Mouse (Mus musculus): Measurements from ENCODE around the gene Figla. TPM values are rescaled to one million over a fixed set of nuclear protein-coding genes. Genes with fewer than 3 reads are reported as not detected.

The Figla gene
- polyA plus RNA-seq, 1 experiment from 2014 or later = not detected

DNA sequence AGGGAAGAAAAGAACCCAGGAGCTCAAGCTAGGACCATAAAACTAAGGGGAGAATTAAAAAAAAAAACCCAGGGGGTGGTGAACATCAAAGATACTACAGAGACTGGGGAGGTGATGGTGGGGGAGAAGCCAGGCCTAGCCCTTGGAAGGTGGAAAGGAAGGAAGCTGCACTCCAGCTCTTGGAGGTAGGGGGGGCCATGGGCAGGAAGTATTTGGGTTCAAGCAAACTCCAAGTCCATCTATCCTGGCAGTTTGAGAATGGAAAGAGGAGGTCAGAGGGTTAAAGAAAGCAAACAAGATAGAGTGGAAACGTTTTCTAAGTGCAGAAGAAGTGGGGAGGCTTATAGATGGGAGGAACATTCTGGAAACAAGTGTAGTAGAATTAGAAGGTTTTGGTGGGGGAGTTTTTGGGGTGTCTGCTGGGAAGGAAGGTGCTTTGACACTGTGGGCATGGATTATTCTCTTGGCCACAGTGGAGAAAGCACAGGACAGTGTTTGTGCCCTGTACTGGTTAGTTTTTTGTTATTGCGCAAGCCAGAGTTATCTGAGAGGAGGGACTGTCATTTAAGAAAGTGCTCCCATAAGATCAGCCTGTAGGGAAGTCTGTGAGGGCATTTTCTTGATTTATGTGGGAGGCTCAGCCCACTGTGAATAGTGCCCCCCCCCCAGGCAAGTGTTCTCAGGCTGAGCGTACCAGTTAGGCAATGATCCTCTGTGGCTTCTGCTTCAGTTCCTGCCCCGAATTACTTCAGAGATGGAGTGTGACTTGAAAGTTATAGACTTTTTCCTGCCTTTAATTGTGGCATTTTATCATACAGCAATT lies 3.7 kb downstream of the Figla start:
- Histone ChIP-seq H3K27me3 (replicated peaks; ENCODE audit: control insufficient read depth, insufficient read depth, low read length) (no peaks in the 10 kb centered on the region), H3K4me2 (ENCODE audit: low read length) (no peak overlapping the region), H3K9ac (ENCODE audit: low read length) (no peak overlapping the region), H3K4me1 (ENCODE audit: control insufficient read depth, insufficient read depth, low read length) (no peaks in the 10 kb centered on the region), H3K27ac (ENCODE audit: low read depth, low read length) (no peak overlapping the region), H3K36me3 (ENCODE audit: control insufficient read depth, insufficient read depth, low read length) (no peaks in the 10 kb centered on the region), H3K4me3 (ENCODE audit: low read depth, low read length) (no peak overlapping the region), H3K9me3 (replicated peaks; ENCODE audit: control insufficient read depth, low read length) (no peaks in the 10 kb centered on the region)
- ATAC-seq (no peak), DNase-seq (ENCODE audit: low spot score) (no peak)
- WGBS = 76% methylated on average over 4 of the region's 4 CpGs

DNA sequence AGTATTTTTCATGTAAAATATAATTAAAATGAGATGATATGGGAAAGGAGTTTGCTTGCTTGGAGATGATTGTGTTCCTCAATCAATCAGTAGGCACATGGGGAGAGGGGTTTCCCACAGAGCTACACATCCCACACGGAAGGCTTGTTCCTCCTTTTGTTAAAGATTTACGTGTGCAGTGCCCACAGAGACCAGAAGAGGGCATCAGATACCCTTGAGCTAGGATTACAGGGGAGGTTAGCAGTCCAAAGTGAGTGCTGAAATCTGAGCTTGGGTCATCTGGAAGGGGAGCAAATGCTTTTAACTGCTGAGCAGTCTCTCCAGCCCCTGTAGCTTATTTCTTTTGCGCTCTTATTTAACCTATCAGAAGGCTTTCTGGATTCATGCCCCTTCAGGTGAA lies 5.0 kb downstream of the Figla start:
- 25% methylated on average over 3 of the region's 3 CpGs for whole genome bisulfite sequencing
- H3K4me3 ChIP-seq (ENCODE audit: low read depth, low read length) = no peak overlapping the region
- H3K4me1 ChIP-seq (ENCODE audit: control insufficient read depth, insufficient read depth, low read length) = no peaks in the 10 kb centered on the region
- H3K36me3 ChIP-seq (ENCODE audit: control insufficient read depth, insufficient read depth, low read length) = no peaks in the 10 kb centered on the region
- no peaks in the 10 kb centered on the region for H3K9me3 ChIP-seq (replicated peaks; ENCODE audit: control insufficient read depth, low read length)
- no peak for ATAC-seq
- no peak overlapping the region for H3K9ac ChIP-seq (ENCODE audit: low read length)
- H3K4me2 ChIP-seq (ENCODE audit: low read length) = no peak overlapping the region
- no peak overlapping the region for H3K27ac ChIP-seq (ENCODE audit: low read depth, low read length)
- peak; percentile 53 for DNase-seq (ENCODE audit: low spot score)
- no peaks in the 10 kb centered on the region for H3K27me3 ChIP-seq (replicated peaks; ENCODE audit: control insufficient read depth, insufficient read depth, low read length)

DNA sequence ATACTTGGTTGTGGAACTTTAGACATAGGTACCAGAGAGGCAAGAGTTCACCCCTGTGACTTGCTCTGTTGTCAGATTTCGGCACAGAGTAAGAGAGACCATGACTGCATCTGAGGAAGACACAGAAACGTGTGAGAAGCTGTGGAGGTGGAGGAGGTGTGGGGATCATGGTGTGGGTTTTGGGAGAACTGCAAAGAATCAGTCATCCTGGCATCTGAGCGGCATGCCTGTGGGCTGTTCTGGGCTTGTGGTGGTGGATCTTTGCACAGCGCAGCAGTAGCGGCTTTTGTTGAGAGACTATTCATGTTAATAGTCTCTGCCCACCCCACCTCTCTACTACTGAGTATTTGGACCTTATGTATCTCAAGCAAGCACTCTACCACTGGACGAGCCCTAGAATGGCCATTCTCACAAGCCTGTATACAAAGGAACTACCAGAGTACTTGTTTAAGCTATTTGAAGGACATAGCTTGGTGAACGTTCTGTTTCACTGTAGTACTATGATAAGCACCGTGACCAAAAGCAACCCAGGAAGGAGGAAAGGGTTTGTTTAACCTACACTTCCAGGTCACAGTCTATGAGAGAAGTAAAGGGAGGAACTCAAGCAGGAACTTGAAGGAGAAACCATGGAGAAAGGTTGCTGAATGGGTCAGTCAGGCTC lies 10.8 kb downstream of the Figla start:
- no peak overlapping the region for H3K4me2 ChIP-seq (ENCODE audit: low read length)
- no peaks in the 10 kb centered on the region for H3K27me3 ChIP-seq (replicated peaks; ENCODE audit: control insufficient read depth, insufficient read depth, low read length)
- WGBS = 85% methylated on average over 8 of the region's 8 CpGs
- ATAC-seq = no peak
- no peaks in the 10 kb centered on the region for H3K36me3 ChIP-seq (ENCODE audit: control insufficient read depth, insufficient read depth, low read length)
- no peak for DNase-seq (ENCODE audit: low spot score)
- no peak overlapping the region for H3K4me3 ChIP-seq (ENCODE audit: low read depth, low read length)
- no peaks in the 10 kb centered on the region for H3K9me3 ChIP-seq (replicated peaks; ENCODE audit: control insufficient read depth, low read length)
- H3K9ac ChIP-seq (ENCODE audit: low read length) = no peak overlapping the region
- H3K4me1 ChIP-seq (ENCODE audit: control insufficient read depth, insufficient read depth, low read length) = peaks cover 7% of the 10 kb centered on the region
- no peak overlapping the region for H3K27ac ChIP-seq (ENCODE audit: low read depth, low read length)

DNA sequence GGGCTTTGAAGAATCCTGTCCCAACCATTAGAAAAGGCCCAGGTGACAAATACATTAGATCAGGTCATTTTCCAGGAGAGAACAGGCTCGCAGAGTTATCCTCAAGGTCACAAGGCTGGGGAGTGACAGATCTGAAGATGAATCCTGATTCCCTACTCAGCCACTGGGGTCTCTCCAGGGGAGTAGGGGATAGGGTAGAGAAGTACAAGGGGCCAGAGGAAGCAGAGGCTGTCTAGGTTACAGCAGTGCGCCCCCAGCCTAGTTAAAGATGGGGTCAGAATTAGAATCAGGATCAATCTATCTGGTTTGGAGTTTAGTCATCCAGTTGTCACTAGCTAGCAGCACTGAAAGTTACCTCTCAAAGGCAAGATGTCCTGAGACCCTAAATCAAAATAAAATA lies 12.2 kb downstream of the Figla start:
- Histone ChIP-seq H3K27me3 (replicated peaks; ENCODE audit: control insufficient read depth, insufficient read depth, low read length) (no peaks in the 10 kb centered on the region), H3K4me1 (ENCODE audit: control insufficient read depth, insufficient read depth, low read length) (peaks cover 19% of the 10 kb centered on the region), H3K27ac (ENCODE audit: low read depth, low read length) (peak overlapping the region; percentile 97), H3K4me3 (ENCODE audit: low read depth, low read length) (peak overlapping the region; percentile 79), H3K9ac (ENCODE audit: low read length) (peak overlapping the region; percentile 98), H3K9me3 (replicated peaks; ENCODE audit: control insufficient read depth, low read length) (no peaks in the 10 kb centered on the region), H3K4me2 (ENCODE audit: low read length) (peak overlapping the region; percentile 82), H3K36me3 (ENCODE audit: control insufficient read depth, insufficient read depth, low read length) (no peaks in the 10 kb centered on the region)
- ATAC-seq = peak; percentile 35
- no peak for DNase-seq (ENCODE audit: low spot score)
- 70% methylated on average over 2 of the region's 2 CpGs for WGBS

DNA sequence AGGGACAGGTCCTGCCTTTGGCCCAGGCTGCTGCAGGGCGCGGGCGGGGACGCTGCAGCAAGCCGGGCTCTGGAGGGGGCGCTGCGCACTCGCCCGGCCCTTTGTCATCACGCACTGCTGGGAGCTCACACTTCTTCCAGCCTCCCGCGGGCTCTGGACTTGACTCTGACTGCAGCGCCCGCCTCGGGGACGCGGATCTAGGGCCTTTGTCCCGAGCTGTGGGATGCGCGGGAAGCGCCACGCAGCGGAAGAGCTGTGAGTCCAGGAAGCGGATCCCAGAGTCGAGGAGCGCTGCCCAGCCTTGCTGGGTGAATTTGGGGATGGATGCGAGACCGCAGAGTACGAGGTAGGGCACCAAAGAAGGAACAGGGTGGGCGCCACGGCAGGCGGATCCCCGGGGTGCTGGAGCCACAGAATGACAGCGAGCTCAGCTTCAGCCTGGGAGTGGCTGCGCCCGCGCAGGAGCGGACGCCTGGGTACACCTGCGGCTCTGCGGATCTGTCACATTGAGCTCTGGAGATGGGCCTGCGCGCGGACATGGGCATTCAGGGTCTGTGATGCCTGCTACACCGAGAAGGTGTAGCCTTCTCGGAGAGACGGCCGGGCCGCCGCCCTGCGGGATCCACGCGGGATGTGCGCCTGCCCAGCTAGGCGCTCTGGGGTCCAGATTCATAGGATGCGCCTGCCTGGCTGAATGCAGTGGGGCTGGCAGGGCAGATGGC lies 12.8 kb downstream of the Figla start, which contains the start of gene Add2:
TSS of gene Add2 (plus strand) at position 81 of the 722 bp plus-strand sequence.
- peak within 1 kb of the TSS; percentile 82 for H3K4me2 ChIP-seq (ENCODE audit: low read length)
- WGBS = under 1% methylated on average over 56 of the region's 56 CpGs
- H3K4me3 ChIP-seq (ENCODE audit: low read depth, low read length) = peak within 1 kb of the TSS; percentile 79
- H3K27ac ChIP-seq (ENCODE audit: low read depth, low read length) = peak within 1 kb of the TSS; percentile 97
- DNase-seq (ENCODE audit: low spot score) (peak; percentile 87), ATAC-seq (peak; percentile 92)
- H3K36me3 ChIP-seq (ENCODE audit: control insufficient read depth, insufficient read depth, low read length) = no peaks in the 10 kb centered on the region
- H3K9me3 ChIP-seq (replicated peaks; ENCODE audit: control insufficient read depth, low read length) = no peaks in the 10 kb centered on the region
- H3K27me3 ChIP-seq (replicated peaks; ENCODE audit: control insufficient read depth, insufficient read depth, low read length) = no peaks in the 10 kb centered on the region
- H3K9ac ChIP-seq (ENCODE audit: low read length) = peak within 1 kb of the TSS; percentile 98
- peaks cover 21% of the 10 kb centered on the region for H3K4me1 ChIP-seq (ENCODE audit: control insufficient read depth, insufficient read depth, low read length)

DNA sequence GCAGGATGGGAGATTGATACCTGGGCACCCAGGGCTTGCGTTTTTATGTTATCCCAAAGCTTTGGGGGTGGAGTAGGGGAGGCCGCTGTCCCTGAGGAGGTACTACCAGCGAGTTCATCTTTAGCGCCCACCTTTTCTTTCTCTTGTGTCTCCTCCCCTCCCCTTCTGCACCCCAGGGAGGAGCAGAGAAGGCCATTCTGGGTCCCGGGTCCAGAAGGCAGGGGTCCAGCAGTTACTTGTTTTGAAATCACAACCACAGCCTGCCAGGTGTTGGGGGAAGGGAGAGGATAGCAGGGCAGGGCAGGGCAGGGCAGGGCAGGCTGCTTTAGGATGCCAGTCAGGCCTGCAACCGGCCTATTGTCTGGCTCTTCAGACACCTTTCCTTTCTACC lies 13.3 kb downstream of the Figla start:
- no peak; the same call in 1 of the 2 replicates for ATAC-seq

DNA sequence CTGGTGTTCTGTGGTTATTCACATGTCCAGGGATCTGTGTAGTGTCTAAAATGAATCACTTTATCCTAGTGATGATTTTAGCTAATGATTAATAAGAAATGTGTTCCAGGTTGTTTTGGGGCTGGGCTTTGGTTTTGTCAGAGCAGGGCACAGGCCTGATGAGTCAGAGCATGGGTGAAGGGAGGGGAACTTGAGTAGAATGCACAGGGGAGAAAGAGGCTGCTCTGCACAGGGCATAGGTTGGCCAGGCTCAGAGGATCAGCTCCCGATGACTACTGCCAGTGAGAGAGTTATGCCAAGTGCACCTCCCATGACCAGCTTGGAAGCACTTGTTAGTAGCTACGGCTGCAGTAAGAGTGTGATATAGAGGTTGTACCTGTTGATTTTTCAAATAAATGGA lies 15.6 kb downstream of the Figla start:
- Histone ChIP-seq H3K4me3 (ENCODE audit: low read depth, low read length) (peak overlapping the region; percentile 14), H3K36me3 (ENCODE audit: control insufficient read depth, insufficient read depth, low read length) (no peaks in the 10 kb centered on the region), H3K9ac (ENCODE audit: low read length) (peak overlapping the region; percentile 35), H3K9me3 (replicated peaks; ENCODE audit: control insufficient read depth, low read length) (no peaks in the 10 kb centered on the region), H3K27ac (ENCODE audit: low read depth, low read length) (0 out of 2 replicates have a peak overlapping the region, but pooled peaks have one; percentile 7), H3K27me3 (replicated peaks; ENCODE audit: control insufficient read depth, insufficient read depth, low read length) (no peaks in the 10 kb centered on the region), H3K4me1 (ENCODE audit: control insufficient read depth, insufficient read depth, low read length) (peaks cover 21% of the 10 kb centered on the region), H3K4me2 (ENCODE audit: low read length) (peak overlapping the region; percentile 82)
- DNase-seq (ENCODE audit: low spot score) = no peak
- ATAC-seq = no peak
- WGBS = 87% methylated on average over 2 of the region's 2 CpGs

More for the DNA sequence above, 13.3 kb downstream of the Figla start:
- Histone ChIP-seq H3K4me2 (ENCODE audit: low read length) (peak overlapping the region; percentile 82), H3K27ac (ENCODE audit: low read depth, low read length) (peak overlapping the region; percentile 97), H3K4me3 (ENCODE audit: low read depth, low read length) (peak overlapping the region; percentile 79), H3K27me3 (replicated peaks; ENCODE audit: control insufficient read depth, insufficient read depth, low read length) (no peaks in the 10 kb centered on the region), H3K9me3 (replicated peaks; ENCODE audit: control insufficient read depth, low read length) (no peaks in the 10 kb centered on the region), H3K36me3 (ENCODE audit: control insufficient read depth, insufficient read depth, low read length) (no peaks in the 10 kb centered on the region), H3K9ac (ENCODE audit: low read length) (peak overlapping the region; percentile 98), H3K4me1 (ENCODE audit: control insufficient read depth, insufficient read depth, low read length) (peaks cover 21% of the 10 kb centered on the region)
- DNase-seq (ENCODE audit: low spot score) = no peak
- 4% methylated on average over 6 of the region's 6 CpGs for WGBS

DNA sequence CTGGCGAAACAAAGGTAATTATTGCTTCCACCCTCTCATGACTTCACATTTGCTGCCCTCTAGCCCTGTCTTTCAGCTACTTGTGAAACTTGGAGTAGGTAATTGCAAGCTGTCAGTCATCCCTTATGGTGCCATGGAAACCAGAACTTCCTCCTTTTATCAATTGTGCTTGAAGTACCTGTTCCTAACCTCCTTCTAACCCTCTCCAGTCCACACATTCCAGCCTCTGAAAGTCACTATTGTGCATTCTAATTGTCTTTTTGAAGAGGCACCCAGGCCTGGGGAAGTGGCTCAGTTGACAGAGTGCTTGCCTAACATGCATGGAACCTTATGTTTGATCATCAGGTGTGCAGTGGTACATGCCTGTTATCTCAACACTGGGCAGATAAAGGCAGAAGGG lies 17.7 kb downstream of the Figla start:
- Histone ChIP-seq H3K9me3 (replicated peaks; ENCODE audit: control insufficient read depth, low read length) (no peaks in the 10 kb centered on the region), H3K4me3 (ENCODE audit: low read depth, low read length) (no peak overlapping the region), H3K9ac (ENCODE audit: low read length) (no peak overlapping the region), H3K4me2 (ENCODE audit: low read length) (no peak overlapping the region), H3K27me3 (replicated peaks; ENCODE audit: control insufficient read depth, insufficient read depth, low read length) (no peaks in the 10 kb centered on the region), H3K36me3 (ENCODE audit: control insufficient read depth, insufficient read depth, low read length) (no peaks in the 10 kb centered on the region), H3K4me1 (ENCODE audit: control insufficient read depth, insufficient read depth, low read length) (peaks cover 26% of the 10 kb centered on the region), H3K27ac (ENCODE audit: low read depth, low read length) (no peak overlapping the region)
- WGBS = 83% methylated on average over 1 of the region's 1 CpGs
- DNase-seq (ENCODE audit: low spot score) (no peak), ATAC-seq (no peak)
